Mouse (Mus musculus) MEL (cell line): Measurements from ENCODE around the gene Npl. TPM values are rescaled to one million over a fixed set of nuclear protein-coding genes. Genes with fewer than 3 reads are reported as not detected.
"Not testable (repeated sequence)": the region's sequence is repeated elsewhere in the genome, so short reads cannot be mapped to it uniquely, and the experiment has no call there.

Source experiments
- DNase-seq: peaks from one replicate; pipeline ENCODE4 v3.0.0; 2011; ENCODE audit warnings: low read depth, low spot score
- H3K27ac ChIP-seq: 2 replicates; pipeline ENCODE4 v1.5.1; 2012; ENCODE audit warnings: low read depth, mild to moderate bottlenecking, control low read depth, low read length, moderate library complexity; ENCODE audit not compliant: control insufficient read depth
- H3K27me3 ChIP-seq, 2 experiments: fragments of 150-350 bp in 1 of 2; sonication (generic) in 1 of 2; 2 replicates each; pipeline ENCODE4 v1.6.1; 2012; ENCODE audit warnings: low read length in 2 of 2, mild to moderate bottlenecking in 2 of 2, improper control_type of control experiment in 1 of 2, moderate library complexity in 1 of 2; ENCODE audit not compliant: insufficient read depth in 2 of 2, control insufficient read depth in 1 of 2
- H3K36me3 ChIP-seq, 2 experiments: 2 replicates each; pipeline ENCODE4 v1.6.1; 2012 to 2014; ENCODE audit warnings: low read length in 2 of 2, improper control_type of control experiment in 1 of 2, inconsistent platforms in 1 of 2, mild to moderate bottlenecking in 1 of 2; ENCODE audit not compliant: insufficient read depth in 2 of 2, control insufficient read depth in 1 of 2
- H3K4me1 ChIP-seq, 2 experiments: fragments of 150-350 bp in 1 of 2; sonication (generic) in 1 of 2; 2 replicates each; pipeline ENCODE4 v1.6.1; 2012; ENCODE audit warnings: low read length in 2 of 2, improper control_type of control experiment in 1 of 2, mild to moderate bottlenecking in 1 of 2; ENCODE audit not compliant: insufficient read depth in 2 of 2, control insufficient read depth in 1 of 2
- H3K4me3 ChIP-seq, 2 experiments: fragments of 150-350 bp in 1 of 2; sonication (generic) in 1 of 2; 2 replicates each; pipeline ENCODE4 v1.5.1; 2012; ENCODE audit warnings: low read depth in 2 of 2, low read length in 2 of 2, mild to moderate bottlenecking in 2 of 2, moderate library complexity in 2 of 2, control low read depth in 1 of 2, improper control_type of control experiment in 1 of 2; ENCODE audit not compliant: control insufficient read depth in 1 of 2, insufficient read depth in 1 of 2
- H3K79me2 ChIP-seq: 2 replicates; pipeline ENCODE4 v1.6.1; 2012; ENCODE audit warnings: mild to moderate bottlenecking, low read length, moderate library complexity; ENCODE audit not compliant: control insufficient read depth, poor library complexity, insufficient read depth
- H3K9ac ChIP-seq: 2 replicates; pipeline ENCODE4 v1.6.1; 2012; ENCODE audit warnings: low read depth, mild to moderate bottlenecking, control low read depth, low read length, moderate library complexity; ENCODE audit not compliant: control insufficient read depth, poor library complexity, severe bottlenecking
- H3K9me3 ChIP-seq: fragments of 150-350 bp; sonication (generic); replicated peaks from 2 replicates; pipeline ENCODE4 v1.6.1; 2012; ENCODE audit warnings: mild to moderate bottlenecking, low read length, improper control_type of control experiment, moderate library complexity; ENCODE audit not compliant: insufficient read depth
- BHLHE40 ChIP-seq: IDR thresholded peaks from 2 replicates; pipeline ENCODE4 v1.6.1; 2012; ENCODE audit warnings: low read depth, mild to moderate bottlenecking, inconsistent platforms, low read length, improper control_type of control experiment, borderline replicate concordance
- CTCF ChIP-seq, 3 experiments: IDR thresholded peaks in 2 of 3; conservative IDR thresholded peaks in 1 of 3; 2 replicates each; pipeline ENCODE4 v1.5.1; 2011 to 2012; ENCODE audit warnings: low read length in 3 of 3, low read depth in 2 of 3, mild to moderate bottlenecking in 2 of 3, improper control_type of control experiment in 1 of 3, inconsistent platforms in 1 of 3, mixed read lengths in 1 of 3, moderate library complexity in 1 of 3; ENCODE audit not compliant: control insufficient read depth in 1 of 3, insufficient read depth in 1 of 3, poor library complexity in 1 of 3, severe bottlenecking in 1 of 3
- E2F4 ChIP-seq: IDR thresholded peaks from 2 replicates; pipeline ENCODE4 v1.6.1; 2011; ENCODE audit warnings: low read depth, low read length, improper control_type of control experiment, borderline replicate concordance
- ELF1 ChIP-seq: IDR thresholded peaks from 2 replicates; pipeline ENCODE4 v1.6.1; 2014; ENCODE audit warnings: low read depth, mild to moderate bottlenecking, inconsistent platforms, low read length, improper control_type of control experiment, moderate library complexity
- EP300 ChIP-seq, 2 experiments: IDR thresholded peaks; 2 replicates each; pipeline ENCODE4 v1.6.1; 2011; ENCODE audit warnings: improper control_type of control experiment in 2 of 2, low read length in 2 of 2, low read depth in 1 of 2, mild to moderate bottlenecking in 1 of 2
- ETS1 ChIP-seq: IDR thresholded peaks from 2 replicates; pipeline ENCODE4 v1.6.1; 2012; ENCODE audit warnings: low read depth, mild to moderate bottlenecking, inconsistent platforms, low read length, improper control_type of control experiment, moderate library complexity
- GABPA ChIP-seq: IDR thresholded peaks from 2 replicates; pipeline ENCODE4 v1.6.1; 2012; ENCODE audit warnings: low read depth, mild to moderate bottlenecking, inconsistent platforms, low read length, improper control_type of control experiment, moderate library complexity
- GATA1 ChIP-seq: IDR thresholded peaks from 2 replicates; pipeline ENCODE4 v1.6.1; 2011; ENCODE audit warnings: low read depth, low read length, improper control_type of control experiment
- HCFC1 ChIP-seq: IDR thresholded peaks from 2 replicates; pipeline ENCODE4 v1.6.1; 2012; ENCODE audit warnings: low read depth, mild to moderate bottlenecking, inconsistent platforms, low read length, improper control_type of control experiment, moderate library complexity
- MAX ChIP-seq: IDR thresholded peaks from 2 replicates; pipeline ENCODE4 v1.6.1; 2011; ENCODE audit warnings: low read length, improper control_type of control experiment
- MAZ ChIP-seq: IDR thresholded peaks from 2 replicates; pipeline ENCODE4 v1.6.1; 2012; ENCODE audit warnings: low read depth, mild to moderate bottlenecking, inconsistent platforms, low read length, improper control_type of control experiment
- MXI1 ChIP-seq: IDR thresholded peaks from 2 replicates; pipeline ENCODE4 v1.6.1; 2011; ENCODE audit warnings: mild to moderate bottlenecking, low read depth, low read length, improper control_type of control experiment
- MYB ChIP-seq: IDR thresholded peaks from 2 replicates; pipeline ENCODE4 v1.6.1; 2011; ENCODE audit warnings: mild to moderate bottlenecking, low read depth, low read length, improper control_type of control experiment
- NELFE ChIP-seq: IDR thresholded peaks from 2 replicates; pipeline ENCODE4 v1.6.1; 2011; ENCODE audit warnings: low read depth, low read length, improper control_type of control experiment
- SMC3 ChIP-seq: IDR thresholded peaks from 2 replicates; pipeline ENCODE4 v1.6.1; 2011; ENCODE audit warnings: low read depth, low read length, improper control_type of control experiment
- USF1 ChIP-seq: IDR thresholded peaks from 2 replicates; pipeline ENCODE4 v1.6.1; 2014; ENCODE audit warnings: low read depth, mild to moderate bottlenecking, inconsistent platforms, low read length, improper control_type of control experiment, moderate library complexity
- polyA plus RNA-seq, 2 experiments: library from polyadenylated mRNA; stranded (reverse) in 1 of 2; unstranded in 1 of 2; fragments of >175 nt in 1 of 2; fragments of >200 nt in 1 of 2; gene quantifications; 2 replicates each; pipeline versions ENCODE4 v1.2.1 to v1.2.4; 2012; ENCODE audit warnings: low replicate concordance in 2 of 2, low read depth in 1 of 2; ENCODE audit not compliant: insufficient read length in 2 of 2, insufficient read depth in 1 of 2, missing spikeins in 1 of 2
- total RNA-seq: library from RNA; depleted of rRNA; stranded (reverse); fragments of 300-350 nt; gene quantifications from 2 replicates; pipeline ENCODE4 v1.2.3, GENCODE M21; 2012

The Npl gene
- total and polyA plus RNA-seq, 3 experiments, result 0.08 TPM; not detected in 2

GRCm38 (mm10) chr1:153515368-153515767 is 34.5 kb downstream of the Npl start:
- H3K9ac ChIP-seq, result no peak overlapping the region
- H3K27ac ChIP-seq, result no peak overlapping the region
- no peaks in the 10 kb centered on the region for H3K4me1 ChIP-seq
- H3K36me3 ChIP-seq, result no peaks in the 10 kb centered on the region
- DNase-seq, result no peak
- no peak overlapping the region for H3K4me3 ChIP-seq
- peaks cover 0 to 4% of the 10 kb centered on the region in 2 experiments; a peak in 2 of 4 replicates for H3K27me3 ChIP-seq
- no peak for TF ChIP-seq BHLHE40
- no peak for TF ChIP-seq EP300 (IDR thresholded peaks at IDR 0.05; ENCODE audit: low read depth in 1 of 2, low read length in 2 of 2)
- TF ChIP-seq MYB, result no peak
- TF ChIP-seq ETS1, result no peak
- TF ChIP-seq MAX, result no peak
- no peak for TF ChIP-seq HCFC1
- H3K9me3 ChIP-seq, result no peaks in the 10 kb centered on the region
- H3K79me2 ChIP-seq, result no peaks in the 10 kb centered on the region

- no peak overlapping the region for H3K9ac ChIP-seq
- peak; percentile 43 for DNase-seq
- TF ChIP-seq SMC3 (peak; percentile 20; the same call in 1 of the 2 replicates), USF1 (no peak), MAX (no peak), EP300 (IDR thresholded peaks at IDR 0.05; ENCODE audit: low read depth in 1 of 2, low read length in 2 of 2) (no peak), MXI1 (no peak), GATA1 (no peak), MAZ (no peak), ELF1 (no peak), GABPA (no peak), E2F4 (no peak), NELFE (no peak), CTCF (IDR thresholded peaks at IDR 0.05 in 2 of 3, conservative IDR thresholded peaks at IDR 0.05 in 1 of 3; ENCODE audit: control insufficient read depth in 1 of 3, insufficient read depth in 1 of 3, low read depth in 2 of 3, low read length in 3 of 3, poor library complexity in 1 of 3, severe bottlenecking in 1 of 3) (peak in 2 of 3 experiments; percentile 19 to 50; a peak in 3 of 6 replicates)
- TF ChIP-seq, all 39 proteins: peak for 2
- H3K4me3 ChIP-seq, result no peak overlapping the region
- no peaks in the 10 kb centered on the region for H3K79me2 ChIP-seq
- H3K27ac ChIP-seq, result no peak overlapping the region
- H3K9me3 ChIP-seq, result no peaks in the 10 kb centered on the region
- no peaks in the 10 kb centered on the region for H3K36me3 ChIP-seq
- no peaks in the 10 kb centered on the region for H3K4me1 ChIP-seq
- peaks cover 0 to 4% of the 10 kb centered on the region in 2 experiments; a peak in 2 of 4 replicates for H3K27me3 ChIP-seq
These were observed 39.4 kb downstream of the Npl start for GRCm38 (mm10) chr1:153510330-153511009.

GRCm38 (mm10) chr1:153509569-153509968 is 40.3 kb downstream of the Npl start:
- not testable (repeated sequence) for H3K27me3 ChIP-seq, H3K36me3 ChIP-seq, H3K4me1 ChIP-seq, H3K4me3 ChIP-seq, H3K79me2 ChIP-seq, H3K9ac ChIP-seq, DNase-seq, H3K27ac ChIP-seq, H3K9me3 ChIP-seq
